8 mouse cellular contexts compared by ENCODE assay signal in genomic region chr15:82968449-82968848, GRCm38 (mm10). TPM values are rescaled to one million over a fixed set of nuclear protein-coding genes. Genes with fewer than 3 reads are reported as not detected.
DNase-seq lines count a peak whose midpoint lies in the region; ATAC-seq lines count a peak whose summit lies in the region.

No protein-coding gene starts in this region.

- 2% methylated on average over 22 of the region's 22 CpGs for WGBS in kidney, embryonic 15.5 days
- WGBS in forebrain, embryonic 14.5 days = 0% methylated on average over 21 of the region's 22 CpGs
- WGBS in limb, embryonic 12.5 days = under 1% methylated on average over 22 of the region's 22 CpGs
- 3% methylated on average over 22 of the region's 22 CpGs for WGBS in stomach, embryonic 14.5 days

- DNase-seq in kidney, postnatal 14 days = no peak
- DNase-seq in cerebellum, adult 11-12 months = peak; percentile 89
- DNase-seq in forebrain, embryonic 14.5 days (ENCODE audit: low spot score) = peak; percentile 91
- no peak for DNase-seq in ovary, adult 18-20 months (ENCODE audit: low spot score)

- H3K36me3 ChIP-seq in kidney, embryonic 15.5 days = no peaks in the 10 kb centered on the region
- H3K36me3 ChIP-seq in forebrain, embryonic 14.5 days (ENCODE audit: control insufficient read depth, insufficient read depth, low read length) = no peaks in the 10 kb centered on the region
- no peaks in the 10 kb centered on the region for H3K36me3 ChIP-seq in limb, embryonic 12.5 days
- no peaks in the 10 kb centered on the region for H3K36me3 ChIP-seq in stomach, embryonic 14.5 days (ENCODE audit: control insufficient read depth, insufficient read depth, low read length)

- peak overlapping the region; percentile 18 for H3K4me3 ChIP-seq in kidney, embryonic 15.5 days (replicated peaks)
- no peak overlapping the region for H3K4me3 ChIP-seq in forebrain, embryonic 14.5 days (ENCODE audit: low read depth, low read length)
- H3K4me3 ChIP-seq in limb, embryonic 12.5 days (replicated peaks) = peak overlapping the region; percentile 13
- no peak overlapping the region for H3K4me3 ChIP-seq in stomach, embryonic 14.5 days (ENCODE audit: low read depth, low read length)

- no peaks in the 10 kb centered on the region for H3K9me3 ChIP-seq in kidney, embryonic 15.5 days (replicated peaks)
- H3K9me3 ChIP-seq in forebrain, embryonic 14.5 days (replicated peaks; ENCODE audit: control insufficient read depth, low read length) = no peaks in the 10 kb centered on the region
- no peaks in the 10 kb centered on the region for H3K9me3 ChIP-seq in limb, embryonic 12.5 days
- H3K9me3 ChIP-seq in stomach, embryonic 14.5 days (ENCODE audit: control insufficient read depth, low read depth, low read length) = no peaks in the 10 kb centered on the region

- peak overlapping the region; percentile 33; the same call in 1 of the 2 replicates for H3K9ac ChIP-seq in kidney, embryonic 15.5 days
- peak overlapping the region; percentile 35 for H3K9ac ChIP-seq in forebrain, embryonic 14.5 days (ENCODE audit: low read length)
- H3K9ac ChIP-seq in limb, embryonic 12.5 days (replicated peaks) = peak overlapping the region; percentile 14; the same call in 1 of the 2 replicates
- peak overlapping the region; percentile 18; the same call in 1 of the 2 replicates for H3K9ac ChIP-seq in stomach, embryonic 14.5 days (replicated peaks; ENCODE audit: low read depth, low read length)

- peaks cover 41% of the 10 kb centered on the region for H3K27me3 ChIP-seq in kidney, embryonic 15.5 days
- peaks cover 3% of the 10 kb centered on the region; the same call in 1 of the 2 replicates for H3K27me3 ChIP-seq in forebrain, embryonic 14.5 days (replicated peaks; ENCODE audit: control insufficient read depth, insufficient read depth, low read length)
- peaks cover 30% of the 10 kb centered on the region for H3K27me3 ChIP-seq in limb, embryonic 12.5 days
- no peaks in the 10 kb centered on the region for H3K27me3 ChIP-seq in stomach, embryonic 14.5 days (ENCODE audit: control insufficient read depth, insufficient read depth, low read length)

- ATAC-seq in kidney, embryonic 15.5 days (replicated peaks; ENCODE audit: low FRiP score) = peak; percentile 56
- ATAC-seq in forebrain, embryonic 14.5 days = peak; percentile 88
- ATAC-seq in limb, embryonic 12.5 days (ENCODE audit: insufficient number of reproducible peaks, insufficient read depth, low FRiP score, low TSS enrichment, low read depth) = peak; percentile 64
- ATAC-seq in stomach, embryonic 14.5 days (ENCODE audit: insufficient number of reproducible peaks, insufficient read depth, low FRiP score, low read depth) = peak; percentile 29; the same call in 1 of the 2 replicates
- ATAC-seq in megakaryocyte progenitor cell, adult 5-6 weeks (replicated peaks; ENCODE audit: poor library complexity) = no peak

- H3K4me2 ChIP-seq in kidney, embryonic 15.5 days = peak overlapping the region; percentile 58
- H3K4me2 ChIP-seq in forebrain, embryonic 14.5 days (ENCODE audit: low read length) = peak overlapping the region; percentile 44
- peak overlapping the region; percentile 55 for H3K4me2 ChIP-seq in limb, embryonic 12.5 days
- H3K4me2 ChIP-seq in stomach, embryonic 14.5 days (replicated peaks; ENCODE audit: low read depth, low read length) = peak overlapping the region; percentile 39

- peak overlapping the region; percentile 87 for H3K27ac ChIP-seq in kidney, embryonic 15.5 days
- H3K27ac ChIP-seq in forebrain, embryonic 14.5 days (ENCODE audit: low read depth, low read length) = peak overlapping the region; percentile 87
- H3K27ac ChIP-seq in limb, embryonic 12.5 days = peak overlapping the region; percentile 82
- peak overlapping the region; percentile 68 for H3K27ac ChIP-seq in stomach, embryonic 14.5 days (ENCODE audit: low read length)

- peaks cover 41% of the 10 kb centered on the region for H3K4me1 ChIP-seq in kidney, embryonic 15.5 days
- peaks cover 27% of the 10 kb centered on the region for H3K4me1 ChIP-seq in forebrain, embryonic 14.5 days (ENCODE audit: control insufficient read depth, insufficient read depth, low read length)
- H3K4me1 ChIP-seq in limb, embryonic 12.5 days (replicated peaks) = peaks cover 46% of the 10 kb centered on the region
- peaks cover 25% of the 10 kb centered on the region for H3K4me1 ChIP-seq in stomach, embryonic 14.5 days (ENCODE audit: control insufficient read depth, insufficient read depth, low read length)

RNA-seq across cellular contexts. Expression of gene Tcf20, which starts 19.2 kb away (rescaled TPM):
- polyA plus RNA-seq in kidney, embryonic 15.5 days (2015; fragmentation: Nextera tagmentation; extraction: Ambion mirVana) = 8.4 and 9.3 TPM in 2 replicates
- 17.1 and 17.4 TPM in 2 replicates for polyA plus RNA-seq in forebrain, embryonic 14.5 days (2014; fragmentation: Nextera tagmentation; extraction: Ambion mirVana)
- polyA plus RNA-seq in limb, embryonic 12.5 days (2016; fragmentation: Nextera tagmentation; extraction: Ambion mirVana) = 12.1 and 13.6 TPM in 2 replicates
- 15.0 and 15.5 TPM in 2 replicates for polyA plus RNA-seq in stomach, embryonic 14.5 days (2014; fragmentation: Nextera tagmentation; extraction: Ambion mirVana)
- 45.1 and 48.5 TPM in 2 replicates for total RNA-seq in megakaryocyte progenitor cell, adult 5-6 weeks (2015)
- 76.8 and 83.1 TPM in 2 replicates for total RNA-seq in megakaryocyte progenitor cell, adult 5-6 weeks (2017)

Comparison
In these comparisons a context has a peak if more than half of its experiments do, and no peak if none do; other contexts are left out.
1. H3K4me3 ChIP-seq: peak in kidney, embryonic 15.5 days (single experiment) and limb, embryonic 12.5 days (single experiment); none in forebrain, embryonic 14.5 days (single experiment) and stomach, embryonic 14.5 days (single experiment).
2. DNase-seq: peak in cerebellum, adult 11-12 months (single experiment) and forebrain, embryonic 14.5 days (single experiment); none in kidney, postnatal 14 days (single experiment) and ovary, adult 18-20 months (single experiment).
3. Peak in every context shown above with its lines, with median percentiles within 50 percentile points of each other: H3K27ac ChIP-seq, H3K4me2 ChIP-seq and H3K9ac ChIP-seq.